Mouse (Mus musculus) stomach, embryonic 16.5 days (tissue): ENCODE results near the gene Spi1. TPM values are rescaled to one million over a fixed set of nuclear protein-coding genes. Genes with fewer than 3 reads are reported as not detected.
"Not testable (repeated sequence)": the region's sequence is repeated elsewhere in the genome, so short reads cannot be mapped to it uniquely, and the experiment has no call there.

Experiments used
- ATAC-seq: fragments of 200-750 bp; cut with Nextera tagmentation; 2 replicates; pipeline ENCODE4 v1.8.0; 2017; ENCODE audit warnings: moderate number of reproducible peaks, moderate TSS enrichment; ENCODE audit not compliant: insufficient read depth, low FRiP score
- H3K27ac ChIP-seq: fragments of 300-500 bp; sonication (generic); 2 replicates; pipeline ENCODE4 v1.5.1; 2014; ENCODE audit warnings: low read length
- H3K27me3 ChIP-seq: fragments of 300-500 bp; sonication (generic); 2 replicates; pipeline ENCODE4 v1.6.1; 2014; ENCODE audit warnings: low read length, control low read depth, mixed read lengths; ENCODE audit not compliant: control insufficient read depth, insufficient read depth
- H3K36me3 ChIP-seq: fragments of 300-500 bp; sonication (generic); 2 replicates; pipeline ENCODE4 v1.6.1; 2014; ENCODE audit warnings: low read length; ENCODE audit not compliant: control insufficient read depth, insufficient read depth
- H3K4me1 ChIP-seq: fragments of 300-500 bp; sonication (generic); 2 replicates; pipeline ENCODE4 v1.6.1; 2014; ENCODE audit warnings: low read length, control low read depth, mixed read lengths; ENCODE audit not compliant: control insufficient read depth, insufficient read depth
- H3K4me2 ChIP-seq: fragments of 300-500 bp; sonication (generic); 2 replicates; pipeline ENCODE4 v1.6.1; 2014; ENCODE audit warnings: low read depth, low read length, mixed read lengths
- H3K4me3 ChIP-seq: fragments of 300-500 bp; sonication (generic); replicated peaks from 2 replicates; pipeline ENCODE4 v1.5.1; 2014; ENCODE audit warnings: mild to moderate bottlenecking, low read length
- H3K9ac ChIP-seq: fragments of 300-500 bp; sonication (generic); 2 replicates; pipeline ENCODE4 v1.6.1; 2014; ENCODE audit warnings: low read length
- H3K9me3 ChIP-seq: fragments of 300-500 bp; sonication (generic); replicated peaks from 2 replicates; pipeline ENCODE4 v1.6.1; 2016; ENCODE audit warnings: low read length, control low read depth; ENCODE audit not compliant: control insufficient read depth
- WGBS: fragments of 180-500 bp; shearing (Covaris S2); extraction: QIAGEN DNeasy Blood & Tissue Kit; methylation state at CpG from one replicate; pipeline ENCODE4 v1.1.7; 2014; 5-methylcytosine and 5-hydroxymethylcytosine counted together
- polyA plus RNA-seq: library from polyadenylated mRNA; unstranded; fragments of >200 nt; fragmentation: Nextera tagmentation; extraction: Ambion mirVana; gene quantifications from 2 replicates; pipeline ENCODE4 v1.2.1, GENCODE M21; 2015

The Spi1 gene
- 5.1 and 6.7 TPM in 2 replicates for polyA plus RNA-seq

- Histone ChIP-seq H3K9ac (no peak within 1 kb of the TSS), H3K27me3 (no peaks in the 10 kb centered on the region), H3K9me3 (no peaks in the 10 kb centered on the region), H3K4me3 (no peak within 1 kb of the TSS), H3K27ac (peak within 1 kb of the TSS; percentile 28; the same call in 1 of the 2 replicates), H3K36me3 (no peaks in the 10 kb centered on the region), H3K4me2 (no peak within 1 kb of the TSS), H3K4me1 (no peaks in the 10 kb centered on the region)
- no peak for ATAC-seq
- WGBS: 75% methylated on average over 13 of the region's 13 CpGs
Observed at GRCm38 (mm10) chr2:91081775-91082695, at the start of gene Spi1. TSS of gene Spi1 (plus strand) at chr2:91082390.

GRCm38 (mm10) chr2:91033000-91033399 lies 49.2 kb upstream of the Spi1 start:
- Histone ChIP-seq H3K4me3 (no peak overlapping the region), H3K27me3 (no peaks in the 10 kb centered on the region), H3K4me2 (no peak overlapping the region), H3K27ac (no peak overlapping the region), H3K9me3 (no peaks in the 10 kb centered on the region), H3K4me1 (no peaks in the 10 kb centered on the region), H3K9ac (no peak overlapping the region), H3K36me3 (no peaks in the 10 kb centered on the region)
- WGBS: 22% methylated on average over 3 of the region's 3 CpGs
- no peak for ATAC-seq

- H3K27ac ChIP-seq: no peak within 1 kb of the TSS
- H3K4me1 ChIP-seq: no peaks in the 10 kb centered on the region
- peak; percentile 74 for ATAC-seq
- H3K4me3 ChIP-seq: no peak within 1 kb of the TSS
- H3K27me3 ChIP-seq: no peaks in the 10 kb centered on the region
- no peaks in the 10 kb centered on the region for H3K9me3 ChIP-seq
- H3K9ac ChIP-seq: no peak within 1 kb of the TSS
- H3K4me2 ChIP-seq: no peak within 1 kb of the TSS
- no peaks in the 10 kb centered on the region for H3K36me3 ChIP-seq
- 46% methylated on average over 9 of the region's 9 CpGs for WGBS
Observed at GRCm38 (mm10) chr2:91035385-91035784, 46.8 kb upstream of the Spi1 start, which contains the start of gene Rapsn. TSS of gene Rapsn (plus strand) at chr2:91035620.

GRCm38 (mm10) chr2:91041786-91042185 lies 40.4 kb upstream of the Spi1 start:
- Histone ChIP-seq H3K4me3 (no peak overlapping the region), H3K36me3 (no peaks in the 10 kb centered on the region), H3K4me2 (no peak overlapping the region), H3K9me3 (no peaks in the 10 kb centered on the region), H3K9ac (no peak overlapping the region), H3K27ac (no peak overlapping the region), H3K4me1 (no peaks in the 10 kb centered on the region), H3K27me3 (no peaks in the 10 kb centered on the region)
- ATAC-seq: no peak
- 79% methylated on average over 8 of the region's 8 CpGs for WGBS

GRCm38 (mm10) chr2:91042651-91043398 lies 39.4 kb upstream of the Spi1 start:
- Histone ChIP-seq H3K4me1 (no peaks in the 10 kb centered on the region), H3K9ac (no peak overlapping the region), H3K27me3 (no peaks in the 10 kb centered on the region), H3K4me3 (no peak overlapping the region), H3K9me3 (no peaks in the 10 kb centered on the region), H3K27ac (no peak overlapping the region), H3K4me2 (no peak overlapping the region), H3K36me3 (no peaks in the 10 kb centered on the region)
- ATAC-seq: no peak
- WGBS: 61% methylated on average over 21 of the region's 21 CpGs

- no peaks in the 10 kb centered on the region for H3K36me3 ChIP-seq
- no peaks in the 10 kb centered on the region for H3K9me3 ChIP-seq
- no peak for ATAC-seq
- no peaks in the 10 kb centered on the region for H3K27me3 ChIP-seq
- no peaks in the 10 kb centered on the region for H3K4me1 ChIP-seq
- H3K9ac ChIP-seq: no peak overlapping the region
- H3K4me2 ChIP-seq: no peak overlapping the region
- WGBS: 71% methylated on average over 13 of the region's 13 CpGs
- no peak overlapping the region for H3K4me3 ChIP-seq
- H3K27ac ChIP-seq: no peak overlapping the region
Observed at GRCm38 (mm10) chr2:91044727-91045126, 37.5 kb upstream of the Spi1 start.

GRCm38 (mm10) chr2:91045805-91046204 lies 36.4 kb upstream of the Spi1 start:
- H3K36me3 ChIP-seq, H3K9me3 ChIP-seq, ATAC-seq, H3K4me1 ChIP-seq, H3K27me3 ChIP-seq, H3K9ac ChIP-seq, H3K27ac ChIP-seq, H3K4me3 ChIP-seq, H3K4me2 ChIP-seq: not testable (repeated sequence)
- WGBS: 78% methylated on average over 1 of the region's 1 CpGs

- H3K27ac ChIP-seq: no peak overlapping the region
- WGBS: 74% methylated on average over 9 of the region's 9 CpGs
- H3K27me3 ChIP-seq: no peaks in the 10 kb centered on the region
- no peak overlapping the region for H3K9ac ChIP-seq
- H3K4me3 ChIP-seq: no peak overlapping the region
- H3K4me1 ChIP-seq: no peaks in the 10 kb centered on the region
- no peaks in the 10 kb centered on the region for H3K36me3 ChIP-seq
- no peak overlapping the region for H3K4me2 ChIP-seq
- ATAC-seq: no peak
- no peaks in the 10 kb centered on the region for H3K9me3 ChIP-seq
Observed at GRCm38 (mm10) chr2:91047359-91047758, 34.8 kb upstream of the Spi1 start.

- ATAC-seq: no peak
- peaks cover 17% of the 10 kb centered on the region for H3K36me3 ChIP-seq
- H3K27ac ChIP-seq: no peak overlapping the region
- peaks cover 7% of the 10 kb centered on the region for H3K4me1 ChIP-seq
- no peak overlapping the region for H3K4me2 ChIP-seq
- H3K9me3 ChIP-seq: no peaks in the 10 kb centered on the region
- H3K4me3 ChIP-seq: no peak overlapping the region
- H3K27me3 ChIP-seq: no peaks in the 10 kb centered on the region
- H3K9ac ChIP-seq: no peak overlapping the region
- WGBS: 77% methylated on average over 3 of the region's 3 CpGs
Observed at GRCm38 (mm10) chr2:91051917-91052316, 30.3 kb upstream of the Spi1 start.
